Mouse (Mus musculus) heart, adult 2 months (tissue): ENCODE measurements around the gene Psmd1.

Source experiments
- CTCF ChIP-seq: fragments of 200-600 bp; IDR thresholded peaks from 2 replicates; pipeline ENCODE4 v1.8.1; 2022; ENCODE audit warnings: antibody characterized with exemption, mild to moderate bottlenecking, moderate library complexity
- EP300 ChIP-seq: fragments of 200-500 bp; IDR thresholded peaks from 2 replicates; pipeline ENCODE4 v1.6.1; 2011; ENCODE audit warnings: low read depth, low read length, control low read depth; ENCODE audit not compliant: insufficient read depth
- POLR2A ChIP-seq: fragments of 200-500 bp; IDR thresholded peaks from 2 replicates; pipeline ENCODE4 v1.6.1; 2011; ENCODE audit warnings: mild to moderate bottlenecking, low read depth, low read length, control low read depth; ENCODE audit not compliant: insufficient read depth

- no peak for TF ChIP-seq CTCF
- no peak for TF ChIP-seq POLR2A
- no peak for TF ChIP-seq EP300
Measured at GRCm38 (mm10) chr1:86040131-86040530, 24.1 kb upstream of the Psmd1 start.
